Mouse (Mus musculus) natural killer cell, adult 2 months (primary cell): ENCODE results near the gene Gtf2i.
"Not testable (repeated sequence)": the region's sequence is repeated elsewhere in the genome, so short reads cannot be mapped to it uniquely, and the experiment has no call there.

Experiments
- DNase-seq, 2 experiments: peaks; one replicate each; pipeline ENCODE4 v3.0.0; 2022; ENCODE audit warnings: low spot score in 2 of 2

The Gtf2i gene

DNA sequence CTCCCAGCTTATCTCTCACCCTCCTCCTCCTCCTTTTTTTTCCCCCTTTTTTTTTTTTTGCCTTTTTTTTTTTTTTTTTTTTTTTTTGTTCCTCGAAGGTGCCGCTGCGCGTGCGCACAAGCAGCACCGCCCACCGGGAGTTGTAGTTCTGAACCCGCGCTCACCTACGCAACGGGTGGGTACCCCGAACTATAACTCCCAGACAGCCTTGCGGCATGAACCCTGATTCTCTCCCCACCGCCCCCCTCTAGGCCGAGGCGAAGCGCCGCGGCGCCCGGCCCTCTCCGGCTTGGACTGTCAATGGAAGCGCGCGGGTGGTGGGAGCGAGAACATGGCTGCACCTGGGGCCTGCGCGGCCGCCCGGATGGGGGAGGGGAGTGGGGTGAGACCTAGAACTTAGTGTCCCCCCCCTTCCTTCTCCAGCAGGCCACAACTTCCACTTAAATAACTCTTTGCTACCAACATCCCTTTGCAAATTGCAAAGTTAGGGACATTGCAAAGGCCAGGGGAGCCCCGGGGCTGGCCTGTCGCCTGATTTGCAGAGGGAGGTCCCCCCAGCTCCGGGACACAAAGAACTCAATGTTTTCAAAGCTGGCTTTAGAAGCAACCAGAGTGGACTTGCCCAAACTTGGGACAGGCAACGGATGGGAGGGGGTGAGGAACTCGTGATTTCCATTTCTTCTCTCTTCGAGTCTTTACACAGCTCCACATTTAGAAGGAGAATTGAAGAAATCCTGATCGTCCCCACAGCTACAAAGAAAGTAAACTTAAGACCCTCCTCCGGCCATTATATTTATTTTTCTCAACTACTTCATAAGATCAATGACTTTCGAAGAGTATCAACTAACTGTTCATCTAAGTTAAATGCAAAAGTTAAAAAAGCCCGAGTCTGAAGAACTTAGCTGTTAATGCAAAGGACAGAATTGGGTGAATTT, at the start of gene Gtf2i:
Gene Gtf2i (minus strand): TSS at position 73 of the 935 bp plus-strand sequence.
- peak; percentile 84 to 89 for DNase-seq

- DNase-seq = no peak
Measured at GRCm38 (mm10) chr5:134359101-134359500, 44.5 kb upstream of the Gtf2i start.

DNA sequence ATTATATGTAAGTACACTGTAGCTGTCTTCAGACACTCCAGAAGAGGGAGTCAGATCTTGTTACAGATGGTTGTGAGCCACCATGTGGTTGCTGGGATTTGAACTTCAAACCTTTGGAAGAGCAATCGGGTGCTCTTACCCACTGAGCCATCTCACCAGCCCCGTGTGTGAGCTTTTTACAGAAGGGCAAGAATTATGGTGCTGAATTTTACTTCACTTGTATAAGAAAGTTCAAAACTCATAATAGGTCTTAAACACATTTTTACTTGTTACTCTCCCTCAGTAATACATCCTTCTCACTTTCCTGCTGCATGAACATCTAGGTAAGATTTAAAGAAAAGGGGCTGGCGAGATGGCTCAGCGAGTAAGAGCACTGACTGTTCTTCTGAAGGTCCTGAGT, 40.8 kb upstream of the Gtf2i start:
- DNase-seq = not testable (repeated sequence)

DNA sequence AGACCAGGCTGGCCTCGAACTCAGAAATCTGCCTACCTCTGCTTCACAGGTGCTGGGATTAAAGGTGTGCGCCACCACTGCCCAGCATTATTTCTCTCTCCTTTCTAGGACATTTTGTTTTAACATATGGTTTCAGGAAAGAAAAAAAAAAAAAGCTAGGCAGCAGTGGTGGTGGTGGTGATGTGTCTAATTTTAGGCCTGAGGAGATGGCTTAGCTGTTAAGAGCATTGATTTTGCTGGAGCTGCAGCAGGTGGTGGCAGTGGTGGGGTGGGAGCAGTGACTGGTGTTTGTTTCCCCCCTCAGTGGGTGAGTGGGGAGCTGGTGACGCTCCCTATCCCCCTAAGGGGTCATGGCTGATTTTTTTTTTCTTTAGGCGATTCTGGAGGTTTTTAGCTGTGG, 38.6 kb upstream of the Gtf2i start:
- no peak for DNase-seq

GRCm38 (mm10) chr5:134352527-134353001, 38.0 kb upstream of the Gtf2i start:
- no peak for DNase-seq

- DNase-seq = peak; percentile 44 to 56
Measured at GRCm38 (mm10) chr5:134350660-134351059, 36.1 kb upstream of the Gtf2i start.

DNA sequence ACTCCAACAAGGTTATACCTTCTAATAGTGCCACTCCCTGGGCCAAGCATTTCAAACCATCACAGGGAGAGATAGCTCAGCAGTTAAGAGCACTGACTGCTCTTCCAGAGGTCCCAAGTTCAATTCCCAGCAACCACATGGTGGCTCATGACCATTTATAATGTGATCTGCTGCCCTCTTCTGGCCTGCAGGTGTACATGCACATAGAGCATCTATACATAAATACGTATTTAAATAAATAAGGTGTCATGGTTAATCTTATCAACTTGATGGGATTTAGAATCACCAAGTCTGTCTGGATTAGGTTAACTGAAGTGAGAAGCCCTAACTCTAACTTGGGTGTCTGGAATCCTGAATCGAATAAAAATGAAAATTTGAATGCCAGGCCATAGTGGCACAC, 32.5 kb upstream of the Gtf2i start:
- peak; percentile 12 to 35 for DNase-seq

DNA sequence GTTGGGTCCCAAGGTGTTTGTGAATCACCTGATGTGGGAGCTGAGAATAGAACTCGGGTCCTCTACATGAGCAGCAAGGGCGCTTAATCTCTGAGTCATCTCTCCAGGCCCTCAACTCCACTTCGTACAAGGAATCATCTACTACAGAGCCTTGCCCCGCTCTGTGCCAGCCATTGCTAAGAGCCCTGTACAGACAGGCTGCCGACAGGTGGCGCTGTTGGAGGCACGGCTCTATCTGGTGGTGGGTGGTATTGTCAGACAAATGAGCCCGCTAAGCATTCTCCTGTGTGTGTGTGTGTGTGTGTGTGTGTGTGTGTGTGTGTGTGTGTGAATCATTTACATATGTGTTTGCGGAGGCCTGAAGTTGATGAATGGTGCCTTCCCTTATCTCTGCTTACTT, 30.9 kb upstream of the Gtf2i start:
- peak in 1 of 2 experiments; percentile 10 for DNase-seq

DNA sequence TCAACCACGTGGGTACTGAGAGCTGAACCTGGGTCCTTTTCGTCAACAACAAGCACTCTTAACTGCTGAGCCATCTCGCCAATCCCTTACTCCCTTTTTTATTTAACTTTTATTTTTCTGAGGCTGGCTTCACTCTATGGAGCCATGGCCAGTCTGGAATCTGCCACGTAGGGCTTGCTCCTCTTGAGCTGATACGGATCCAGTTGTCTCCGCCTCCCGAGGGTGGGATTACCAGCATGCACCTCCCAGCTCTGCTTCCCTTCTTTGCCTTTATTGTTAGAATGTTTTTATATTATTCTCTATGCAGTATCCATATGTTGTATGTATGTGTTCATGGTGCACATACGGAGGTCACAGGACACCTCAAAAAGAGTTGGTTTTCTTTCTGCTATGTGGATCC, 29.5 kb upstream of the Gtf2i start:
- DNase-seq = no peak

DNA sequence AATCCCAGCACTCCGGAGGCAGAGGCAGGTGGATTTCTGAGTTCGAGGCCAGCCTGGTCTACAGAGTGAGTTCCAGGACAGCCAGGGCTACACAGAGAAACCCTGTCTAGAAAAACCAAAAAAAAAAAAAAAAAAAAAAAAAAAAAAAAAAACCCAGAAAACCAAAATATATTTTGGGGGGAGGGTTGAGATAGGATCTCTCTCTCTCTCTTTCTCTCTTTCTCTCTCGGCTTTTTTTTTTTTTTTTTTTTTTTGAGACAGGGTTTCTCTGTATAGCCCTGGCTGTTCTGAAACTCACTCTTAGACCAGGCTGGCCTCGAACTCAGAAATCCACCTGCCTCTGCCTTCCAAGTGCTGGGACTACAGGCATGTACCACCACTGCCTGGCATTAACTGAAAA, 29.0 kb upstream of the Gtf2i start:
- DNase-seq = not testable (repeated sequence)

GRCm38 (mm10) chr5:134342503-134343205, 28.1 kb upstream of the Gtf2i start:
- no peak for DNase-seq

DNA sequence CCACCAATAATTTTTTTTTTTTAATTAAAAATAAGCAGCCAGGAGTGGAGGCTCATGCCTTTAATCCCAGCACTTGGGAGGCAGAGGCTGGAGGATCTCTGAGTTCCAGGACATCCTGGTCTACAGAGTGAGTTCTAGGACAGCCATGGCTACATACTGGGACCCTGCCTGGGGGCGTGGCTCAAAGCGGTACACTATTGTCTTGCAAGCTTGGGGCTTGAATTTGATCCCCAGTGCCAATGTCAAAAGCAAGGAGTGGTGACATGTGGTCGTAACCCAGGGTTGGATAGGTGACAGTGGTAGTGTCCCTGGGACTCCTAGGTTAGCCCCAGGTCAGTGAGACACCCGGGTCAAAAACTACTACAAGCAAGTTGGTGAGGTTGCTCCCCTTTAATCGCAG, 27.2 kb upstream of the Gtf2i start:
- DNase-seq = no peak

DNA sequence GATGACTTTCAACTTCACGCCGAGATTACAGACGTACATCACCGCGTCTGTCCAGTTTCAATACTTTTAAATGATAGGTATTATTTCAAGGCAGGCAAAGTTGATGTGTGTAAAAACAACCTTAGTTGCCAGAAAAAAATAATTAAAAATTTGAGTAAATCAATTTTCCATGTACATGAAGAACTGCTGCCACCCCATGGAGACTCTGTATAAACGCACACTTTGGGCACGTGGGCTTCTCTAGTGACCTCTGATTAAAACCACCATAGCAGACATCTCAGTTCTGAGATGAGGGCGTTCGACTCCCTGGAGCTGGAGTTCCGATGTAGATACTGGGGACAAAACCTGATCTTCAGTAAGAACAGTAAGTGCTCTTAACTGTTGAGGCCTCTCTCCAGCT, 26.8 kb upstream of the Gtf2i start:
- DNase-seq = peak in 1 of 2 experiments; percentile 23

- no peak for DNase-seq
Measured at GRCm38 (mm10) chr5:134340101-134340522, 25.6 kb upstream of the Gtf2i start.

DNA sequence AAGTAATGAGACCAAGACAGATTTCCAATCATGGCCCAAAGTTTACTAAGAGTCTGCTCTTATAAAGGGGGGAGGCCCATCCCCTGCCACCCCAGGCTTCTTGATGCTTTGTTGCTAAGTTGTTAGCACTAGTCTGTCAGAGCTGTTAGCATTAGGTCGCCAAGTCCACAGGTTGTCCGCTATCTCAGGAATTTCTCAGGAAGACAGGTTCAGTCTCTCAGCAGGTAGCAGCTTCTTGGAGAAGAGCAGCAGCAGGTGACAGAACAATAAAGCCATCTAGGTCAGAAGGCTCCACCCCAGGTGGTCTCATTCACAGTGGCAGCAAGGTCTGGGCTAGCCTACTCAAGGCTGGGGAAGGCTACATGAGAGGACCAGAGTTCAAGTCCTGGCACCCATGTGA, 22.5 kb upstream of the Gtf2i start:
- not testable (repeated sequence) for DNase-seq

GRCm38 (mm10) chr5:134332743-134333142, 18.2 kb upstream of the Gtf2i start:
- no peak for DNase-seq

DNA sequence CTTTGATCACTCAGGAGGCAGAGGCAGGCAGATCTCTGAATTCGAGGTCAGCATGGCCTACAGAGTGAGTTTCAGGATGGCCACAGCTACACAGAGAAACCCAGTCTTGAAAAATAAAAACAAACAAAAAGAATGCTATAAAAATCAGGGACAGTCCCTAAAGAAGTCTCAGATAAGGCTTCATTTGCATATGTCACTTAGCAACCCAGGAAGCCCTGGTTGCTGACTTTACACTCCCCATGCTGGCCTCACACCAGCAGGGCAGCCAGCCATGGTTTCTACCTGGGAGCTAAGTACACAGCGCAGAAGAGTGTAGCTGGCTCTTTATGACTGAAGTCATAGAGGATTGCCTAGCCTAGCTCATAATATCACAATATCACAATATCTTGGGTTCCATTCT, 15.5 kb upstream of the Gtf2i start:
- no peak for DNase-seq

GRCm38 (mm10) chr5:134329311-134329710, 14.8 kb upstream of the Gtf2i start:
- no peak for DNase-seq

DNA sequence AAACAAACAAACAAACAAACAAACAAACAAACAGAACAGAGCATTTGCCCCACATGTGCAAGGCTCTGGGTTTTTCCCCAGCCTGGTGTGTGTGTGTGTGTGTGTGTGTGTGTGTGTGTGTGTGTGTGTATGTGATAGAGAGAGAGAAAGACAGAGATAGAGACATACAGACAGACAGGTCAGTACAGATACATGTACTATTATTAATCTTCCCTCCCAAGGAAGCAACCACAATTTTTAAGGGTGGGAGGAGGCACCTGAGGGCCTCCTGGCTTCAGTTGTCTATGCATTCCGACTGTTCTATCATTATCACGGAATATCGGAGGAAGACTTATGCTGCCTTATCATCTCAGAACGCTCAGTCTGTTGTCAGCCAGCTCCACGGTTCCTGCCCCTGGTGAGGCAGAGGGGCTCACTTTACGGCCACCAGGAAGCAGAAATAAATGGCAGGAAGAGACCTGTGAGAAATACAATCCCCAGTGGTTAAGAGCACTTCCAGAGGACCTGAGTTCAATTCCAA, 14.0 kb upstream of the Gtf2i start:
- no peak for DNase-seq

DNA sequence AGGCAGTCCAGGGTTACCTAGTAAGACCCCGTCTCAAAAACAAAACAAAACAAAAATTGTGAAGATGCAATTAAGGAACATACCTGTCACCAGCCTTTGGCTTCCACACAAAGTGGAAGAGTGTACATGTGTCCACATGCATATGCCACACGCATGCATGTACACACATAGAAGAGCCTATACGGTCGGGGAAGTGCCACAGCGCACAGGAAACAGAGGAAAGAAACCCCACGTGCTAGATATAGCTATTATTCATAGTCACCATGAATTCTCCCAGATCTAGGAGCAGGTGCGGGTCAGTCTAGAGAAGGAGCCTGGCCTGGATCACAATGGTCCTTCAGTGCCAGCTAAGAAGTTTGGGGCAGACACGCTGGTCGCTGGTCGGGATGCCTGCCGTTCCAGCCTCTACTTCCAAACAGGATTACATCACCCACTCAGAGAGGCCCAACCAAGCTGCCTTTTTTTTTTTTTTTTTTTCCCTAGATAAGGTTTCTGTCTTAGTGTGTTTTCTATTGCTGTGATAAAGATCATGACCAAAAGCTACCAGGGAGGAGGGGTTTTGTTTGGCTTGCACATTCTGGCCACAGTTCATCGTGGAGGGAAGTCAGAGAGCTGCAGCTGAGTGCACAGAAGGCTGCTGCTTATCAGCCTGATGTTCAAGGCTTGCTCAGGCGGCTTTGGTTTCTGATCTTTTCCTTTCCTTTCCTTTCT, 11.5 kb upstream of the Gtf2i start:
- DNase-seq = no peak

DNA sequence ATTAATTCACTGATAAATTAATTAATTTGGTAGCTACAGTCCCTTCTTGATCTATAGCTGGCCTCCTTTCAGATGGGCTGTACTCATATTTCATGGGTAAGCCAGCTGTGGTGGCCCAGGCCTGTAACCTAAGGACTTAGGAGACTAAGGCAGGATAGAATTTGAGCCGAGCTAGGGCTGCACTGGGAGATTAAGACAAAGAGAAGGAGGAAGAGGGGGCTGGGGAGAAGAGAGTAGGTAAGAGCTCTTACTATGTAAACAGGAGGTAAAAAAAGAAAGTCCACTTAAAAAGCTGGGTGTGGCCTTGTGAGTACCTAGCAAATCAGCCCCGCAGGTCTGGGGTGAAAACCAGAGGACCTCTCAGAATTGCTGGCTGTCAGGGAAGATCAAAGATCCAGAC, 9.3 kb upstream of the Gtf2i start:
- DNase-seq = no peak

DNA sequence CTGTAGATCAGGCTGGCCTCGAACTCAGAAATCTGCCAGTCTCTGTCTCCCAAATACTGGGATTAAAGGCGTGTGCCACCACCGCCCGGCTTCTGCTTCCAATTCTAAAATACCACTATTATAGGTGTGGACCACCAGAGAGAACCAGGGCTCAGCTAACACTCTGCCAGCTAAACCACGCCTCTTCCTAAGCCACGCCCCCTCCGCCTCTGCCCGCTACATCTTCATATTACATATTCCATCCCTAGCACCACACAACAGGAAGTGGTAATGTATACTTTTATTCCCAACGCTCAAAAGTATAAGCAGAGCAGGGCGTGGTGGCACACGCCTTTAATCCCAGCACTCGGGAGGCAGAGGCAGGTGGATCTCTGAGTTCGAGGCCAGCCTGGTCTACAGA, 8.8 kb upstream of the Gtf2i start:
- DNase-seq = no peak
